Mouse (Mus musculus): ENCODE measurements at regions not wholly inside any gene's neighbourhood (a gene's known extent, or its start where the extent isn't known, plus 50 kb on each side); places are given as distances from the start of the nearest gene placed in this dataset.

DNA sequence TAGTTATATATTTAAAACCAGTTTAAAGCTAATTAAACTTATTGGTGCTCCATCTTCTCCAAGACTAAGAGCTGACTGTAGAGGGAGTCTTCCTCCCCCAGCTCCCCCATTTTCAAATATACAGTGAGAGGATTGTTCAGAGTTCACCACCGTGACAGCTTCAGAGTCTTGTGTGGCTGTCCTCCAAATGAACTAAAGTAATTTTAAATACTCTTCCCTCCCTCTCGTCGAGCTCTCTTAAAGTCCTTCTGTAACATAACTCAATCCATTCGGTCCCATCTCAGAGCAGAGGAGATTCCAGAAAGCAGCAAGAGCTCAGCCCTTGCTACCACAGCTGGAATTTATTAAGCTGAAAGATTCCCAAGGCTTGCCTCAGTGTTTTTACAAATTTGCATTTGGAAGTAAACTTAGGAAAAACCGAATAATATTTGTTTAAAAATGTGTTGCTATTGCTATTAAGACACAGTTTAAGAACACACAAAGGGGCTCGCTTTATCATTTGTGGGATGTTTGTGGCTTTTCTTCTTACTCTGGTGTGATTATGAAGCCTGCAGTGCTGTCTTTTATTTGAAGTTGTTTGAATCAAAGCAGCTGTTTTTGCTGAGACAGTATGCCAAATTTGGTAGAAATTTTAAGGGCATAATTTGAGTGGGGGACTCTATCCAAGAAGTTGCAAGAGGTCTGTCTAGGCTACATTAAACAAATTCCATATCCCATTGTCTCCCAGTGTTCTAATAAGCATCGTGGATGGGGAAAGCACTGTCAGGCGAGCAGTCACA is 559.0 kb upstream of the Nrsn1 start:
- TF ChIP-seq CTCF (IDR thresholded peaks at IDR 0.05), result no peak
- no peaks in the 10 kb centered on the region for H3K27me3 ChIP-seq (ENCODE audit: insufficient read depth, low read length)
- DNase-seq (ENCODE audit: low spot score) (no peak), ATAC-seq (ENCODE audit: low FRiP score) (no peak)
- WGBS, result 60% methylated on average over 8 of the region's 8 CpGs
- no peaks in the 10 kb centered on the region for H3K9me3 ChIP-seq (ENCODE audit: low read length)
- no peak overlapping the region for H3K4me2 ChIP-seq (ENCODE audit: low read depth, low read length, poor library complexity, severe bottlenecking)
- no peak overlapping the region for H3K27ac ChIP-seq (ENCODE audit: low read depth, low read length)
- H3K9ac ChIP-seq (replicated peaks; ENCODE audit: low read length, poor library complexity, severe bottlenecking), result no peak overlapping the region
- no peak overlapping the region for H3K4me3 ChIP-seq (ENCODE audit: low read depth, low read length)
- 0 out of 2 replicates have a peak, but pooled peaks cover 4% of the 10 kb centered on the region for H3K4me1 ChIP-seq (ENCODE audit: insufficient read depth, low read length)
- H3K36me3 ChIP-seq (ENCODE audit: insufficient read depth, low read length), result no peaks in the 10 kb centered on the region

DNA sequence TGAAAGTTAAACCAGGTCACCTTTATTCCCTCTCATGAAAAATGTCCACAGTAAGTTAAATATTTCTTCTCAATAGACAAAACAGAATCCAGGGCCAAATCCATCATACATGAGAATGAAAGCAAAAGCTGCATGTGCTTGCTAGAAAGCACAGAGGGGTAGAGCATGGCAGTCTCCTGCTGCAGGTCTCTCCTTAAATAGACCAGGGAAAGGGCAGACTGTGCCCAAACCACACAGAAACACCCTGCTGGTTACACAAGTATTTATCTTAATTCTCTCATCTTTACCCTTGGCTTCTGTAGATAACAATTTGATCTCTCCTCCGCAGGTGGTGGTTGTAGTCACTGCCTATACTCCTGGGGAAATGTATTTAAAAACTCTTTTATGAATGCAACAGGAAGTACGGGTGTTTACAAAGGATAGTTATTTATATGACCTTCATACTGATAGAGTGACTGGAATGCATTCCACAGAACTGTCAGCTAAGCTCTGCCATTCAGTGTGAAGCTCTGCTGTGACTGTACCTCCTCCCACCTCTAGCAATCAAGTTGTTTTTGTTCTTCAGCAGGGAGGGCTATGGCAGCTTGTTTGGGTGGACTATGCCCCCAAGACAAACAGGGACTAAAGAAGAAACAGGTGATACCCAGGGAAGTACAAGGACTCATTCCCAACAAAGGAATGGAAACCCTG is 538.4 kb upstream of the Nrsn1 start:
- ATAC-seq (ENCODE audit: low FRiP score), result no peak
- no peak overlapping the region for H3K4me3 ChIP-seq (ENCODE audit: low read depth, low read length)
- H3K27me3 ChIP-seq (ENCODE audit: insufficient read depth, low read length), result no peaks in the 10 kb centered on the region
- TF ChIP-seq CTCF (IDR thresholded peaks at IDR 0.05), result no peak
- H3K4me1 ChIP-seq (ENCODE audit: insufficient read depth, low read length), result no peaks in the 10 kb centered on the region
- 78% methylated on average over 2 of the region's 2 CpGs for WGBS
- no peak for DNase-seq (ENCODE audit: low spot score)
- no peak overlapping the region for H3K4me2 ChIP-seq (ENCODE audit: low read depth, low read length, poor library complexity, severe bottlenecking)
- H3K9ac ChIP-seq (replicated peaks; ENCODE audit: low read length, poor library complexity, severe bottlenecking), result no peak overlapping the region
- no peak overlapping the region for H3K27ac ChIP-seq (ENCODE audit: low read depth, low read length)
- no peaks in the 10 kb centered on the region for H3K9me3 ChIP-seq (ENCODE audit: low read length)
- H3K36me3 ChIP-seq (ENCODE audit: insufficient read depth, low read length), result no peaks in the 10 kb centered on the region

GRCm38 (mm10) chr13:25793216-25793803 is 523.0 kb upstream of the Nrsn1 start:
- H3K27ac ChIP-seq (ENCODE audit: low read depth, low read length), result no peak overlapping the region
- no peak overlapping the region for H3K4me2 ChIP-seq (ENCODE audit: low read depth, low read length, poor library complexity, severe bottlenecking)
- no peak overlapping the region for H3K9ac ChIP-seq (replicated peaks; ENCODE audit: low read length, poor library complexity, severe bottlenecking)
- H3K4me1 ChIP-seq (ENCODE audit: insufficient read depth, low read length), result no peaks in the 10 kb centered on the region
- 39% methylated on average over 2 of the region's 2 CpGs for WGBS
- TF ChIP-seq CTCF (IDR thresholded peaks at IDR 0.05), result no peak
- no peaks in the 10 kb centered on the region for H3K9me3 ChIP-seq (ENCODE audit: low read length)
- ATAC-seq (ENCODE audit: low FRiP score) (no peak), DNase-seq (ENCODE audit: low spot score) (no peak)
- no peaks in the 10 kb centered on the region for H3K36me3 ChIP-seq (ENCODE audit: insufficient read depth, low read length)
- no peak overlapping the region for H3K4me3 ChIP-seq (ENCODE audit: low read depth, low read length)
- no peaks in the 10 kb centered on the region for H3K27me3 ChIP-seq (ENCODE audit: insufficient read depth, low read length)

- no peaks in the 10 kb centered on the region for H3K9me3 ChIP-seq (ENCODE audit: low read length)
- no peak overlapping the region for H3K4me2 ChIP-seq (ENCODE audit: low read depth, low read length, poor library complexity, severe bottlenecking)
- TF ChIP-seq CTCF (IDR thresholded peaks at IDR 0.05), result no peak
- H3K36me3 ChIP-seq (ENCODE audit: insufficient read depth, low read length), result no peaks in the 10 kb centered on the region
- peak; percentile 41 for DNase-seq (ENCODE audit: low spot score)
- 66% methylated on average over 5 of the region's 5 CpGs for WGBS
- H3K27ac ChIP-seq (ENCODE audit: low read depth, low read length), result no peak overlapping the region
- no peak for ATAC-seq (ENCODE audit: low FRiP score)
- no peak overlapping the region for H3K4me3 ChIP-seq (ENCODE audit: low read depth, low read length)
- H3K9ac ChIP-seq (replicated peaks; ENCODE audit: low read length, poor library complexity, severe bottlenecking), result no peak overlapping the region
- no peaks in the 10 kb centered on the region for H3K4me1 ChIP-seq (ENCODE audit: insufficient read depth, low read length)
- H3K27me3 ChIP-seq (ENCODE audit: insufficient read depth, low read length), result no peaks in the 10 kb centered on the region
Observed at GRCm38 (mm10) chr13:25781161-25781560, 510.9 kb upstream of the Nrsn1 start.

DNA sequence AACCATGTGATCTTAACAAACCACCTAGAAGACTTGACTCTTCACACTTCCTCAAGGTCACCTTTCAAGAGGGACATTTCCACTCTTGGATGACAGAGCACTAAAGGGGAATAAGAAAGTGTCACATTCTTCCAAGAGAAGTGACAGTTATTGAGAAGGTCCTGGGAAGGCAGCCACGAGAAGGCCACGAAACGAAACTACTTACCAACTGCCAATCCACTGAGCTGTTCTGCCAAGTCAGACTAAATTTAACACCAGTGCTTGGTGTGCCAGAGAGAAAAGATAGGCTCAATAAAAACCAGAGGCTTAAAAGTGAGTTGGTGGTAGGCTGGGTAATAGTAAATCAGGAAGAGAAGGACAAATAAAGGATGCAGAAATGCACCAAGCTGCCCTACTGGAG is 507.4 kb upstream of the Nrsn1 start:
- ATAC-seq (ENCODE audit: low FRiP score), result no peak
- H3K27me3 ChIP-seq (ENCODE audit: insufficient read depth, low read length), result no peaks in the 10 kb centered on the region
- H3K27ac ChIP-seq (ENCODE audit: low read depth, low read length), result no peak overlapping the region
- H3K9ac ChIP-seq (replicated peaks; ENCODE audit: low read length, poor library complexity, severe bottlenecking), result no peak overlapping the region
- no peak for TF ChIP-seq CTCF (IDR thresholded peaks at IDR 0.05)
- no peak overlapping the region for H3K4me2 ChIP-seq (ENCODE audit: low read depth, low read length, poor library complexity, severe bottlenecking)
- no peak overlapping the region for H3K4me3 ChIP-seq (ENCODE audit: low read depth, low read length)
- H3K9me3 ChIP-seq (ENCODE audit: low read length), result no peaks in the 10 kb centered on the region
- H3K4me1 ChIP-seq (ENCODE audit: insufficient read depth, low read length), result no peaks in the 10 kb centered on the region
- DNase-seq (ENCODE audit: low spot score), result peak; percentile 26
- H3K36me3 ChIP-seq (ENCODE audit: insufficient read depth, low read length), result no peaks in the 10 kb centered on the region
- WGBS, result 80% methylated on average over 3 of the region's 3 CpGs

Data from midbrain, postnatal 0 days (tissue).